Mouse (Mus musculus) ES-E14 (cell line): Measurements from ENCODE around the gene Efcab2. TPM values are rescaled to one million over a fixed set of nuclear protein-coding genes. Genes with fewer than 3 reads are reported as not detected.

ENCODE experiments used
- DNase-seq: peaks from one replicate; pipeline ENCODE4 v3.0.0-alpha.2; 2013; ENCODE audit warnings: low read depth, low spot score
- H3K27ac ChIP-seq: 2 replicates; pipeline ENCODE4 v1.5.1; 2012; ENCODE audit warnings: low read depth, mild to moderate bottlenecking, low read length, moderate library complexity, mixed read lengths; ENCODE audit not compliant: poor library complexity, insufficient read depth, severe bottlenecking
- H3K36me3 ChIP-seq: 2 replicates; pipeline ENCODE4 v1.6.1; 2012; ENCODE audit warnings: mild to moderate bottlenecking, low read length, moderate library complexity, mixed read lengths; ENCODE audit not compliant: control insufficient read depth, poor library complexity, insufficient read depth, severe bottlenecking
- H3K4me1 ChIP-seq, 2 experiments: fragments of 150-350 bp in 1 of 2; sonication (generic) in 1 of 2; 2 replicates each; pipeline ENCODE4 v1.6.1; 2012; ENCODE audit warnings: low read length in 2 of 2, mild to moderate bottlenecking in 1 of 2, mixed read lengths in 1 of 2; ENCODE audit not compliant: control insufficient read depth in 2 of 2, insufficient read depth in 2 of 2, poor library complexity in 1 of 2
- H3K4me3 ChIP-seq, 2 experiments: fragments of 150-350 bp in 1 of 2; sonication (generic) in 1 of 2; 2 replicates each; pipeline ENCODE4 v1.5.1; 2012; ENCODE audit warnings: low read length in 2 of 2, low read depth in 1 of 2, mild to moderate bottlenecking in 1 of 2, mixed read lengths in 1 of 2; ENCODE audit not compliant: insufficient read depth in 1 of 2, poor library complexity in 1 of 2, severe bottlenecking in 1 of 2
- H3K9ac ChIP-seq: 2 replicates; pipeline ENCODE4 v1.6.1; 2012; ENCODE audit warnings: low read depth, mild to moderate bottlenecking, low read length, mixed read lengths; ENCODE audit not compliant: poor library complexity, insufficient read depth, severe bottlenecking
- H3K9me3 ChIP-seq: fragments of 150-350 bp; sonication (generic); 2 replicates; pipeline ENCODE4 v1.6.1; 2012; ENCODE audit warnings: low read depth, mild to moderate bottlenecking, low read length; ENCODE audit not compliant: control insufficient read depth, insufficient read depth
- CHD2 ChIP-seq: IDR thresholded peaks from 2 replicates; pipeline ENCODE4 v1.6.1; 2014; ENCODE audit warnings: mild to moderate bottlenecking, low read depth, low read length, inconsistent platforms
- HCFC1 ChIP-seq: IDR thresholded peaks from 2 replicates; pipeline ENCODE4 v1.6.1; 2012; ENCODE audit warnings: low read length, inconsistent platforms, borderline replicate concordance; ENCODE audit not compliant: insufficient read depth
- MAFK ChIP-seq: IDR thresholded peaks from 2 replicates; pipeline ENCODE4 v1.6.1; 2014; ENCODE audit warnings: mild to moderate bottlenecking, low read depth, low read length, inconsistent platforms; ENCODE audit not compliant: insufficient read depth
- ZC3H11A ChIP-seq: IDR thresholded peaks from 2 replicates; pipeline ENCODE4 v1.6.1; 2012; ENCODE audit warnings: low read depth, mild to moderate bottlenecking, inconsistent platforms, low read length, borderline replicate concordance
- ZNF384 ChIP-seq: IDR thresholded peaks from 2 replicates; pipeline ENCODE4 v1.6.1; 2012; ENCODE audit warnings: low read depth, low read length, inconsistent platforms
- in situ Hi-C, 2 experiments: fragments of 600-800 bp; cut with MboI; formaldehyde crosslinking; loops; one replicate each; pipeline ENCODE4 v1.15.1; 2025; ENCODE audit warnings: low sequenced_read_pairs in 2 of 2, inconsistent platforms in 1 of 2; ENCODE audit not compliant: unreplicated experiment in 2 of 2
- total RNA-seq: library from RNA; depleted of rRNA; stranded (reverse); fragments of 300-350 nt; gene quantifications from 2 replicates; pipeline ENCODE4 v1.2.3, GENCODE M21; 2012

Efcab2 gene
- total RNA-seq, 1 experiment = 1.8 TPM

- in situ Hi-C loops = no loop called here
- H3K4me3 ChIP-seq = no peak overlapping the region
These were observed 41.2 kb downstream of the Efcab2 start for GRCm38 (mm10) chr1:178447036-178447435.

GRCm38 (mm10) chr1:178448271-178448744, 42.4 kb downstream of the Efcab2 start:
- in situ Hi-C loops = no loop called here
- H3K9ac ChIP-seq = no peak overlapping the region
- no peaks in the 10 kb centered on the region for H3K9me3 ChIP-seq
- H3K4me3 ChIP-seq = no peak overlapping the region
- no peak for DNase-seq
- H3K36me3 ChIP-seq = no peaks in the 10 kb centered on the region
- no peak overlapping the region for H3K27ac ChIP-seq
- no peaks in the 10 kb centered on the region for H3K4me1 ChIP-seq
- no peak for TF ChIP-seq ZC3H11A
- no peak for TF ChIP-seq CHD2
- TF ChIP-seq HCFC1 = no peak
- no peak for TF ChIP-seq ZNF384
- TF ChIP-seq MAFK = no peak

More at GRCm38 (mm10) chr1:178447036-178447435, 41.2 kb downstream of the Efcab2 start:
- TF ChIP-seq CHD2 (no peak), MAFK (no peak), ZC3H11A (no peak), HCFC1 (no peak), ZNF384 (no peak)
- no peak for DNase-seq
- H3K9ac ChIP-seq = no peak overlapping the region
- H3K9me3 ChIP-seq = no peaks in the 10 kb centered on the region
- no peak overlapping the region for H3K27ac ChIP-seq
- no peaks in the 10 kb centered on the region for H3K36me3 ChIP-seq
- H3K4me1 ChIP-seq = no peaks in the 10 kb centered on the region

- Histone ChIP-seq H3K4me1 (no peaks in the 10 kb centered on the region), H3K9me3 (no peaks in the 10 kb centered on the region), H3K9ac (no peak overlapping the region), H3K4me3 (no peak overlapping the region), H3K27ac (no peak overlapping the region), H3K36me3 (no peaks in the 10 kb centered on the region)
- DNase-seq = peak; percentile 76
- TF ChIP-seq HCFC1 (no peak), ZC3H11A (peak; percentile 80; the same call in 1 of the 2 replicates), MAFK (no peak)
- in situ Hi-C loops = no loop called here
These were observed 43.3 kb downstream of the Efcab2 start for GRCm38 (mm10) chr1:178449172-178449571.

- Histone ChIP-seq H3K4me1 (no peaks in the 10 kb centered on the region), H3K27ac (no peak overlapping the region), H3K9me3 (no peaks in the 10 kb centered on the region), H3K9ac (no peak overlapping the region), H3K4me3 (no peak overlapping the region), H3K36me3 (no peaks in the 10 kb centered on the region)
- no peak for TF ChIP-seq MAFK
- TF ChIP-seq HCFC1 = no peak
- no peak for TF ChIP-seq ZC3H11A
- TF ChIP-seq CHD2 = no peak
- TF ChIP-seq ZNF384 = no peak
- DNase-seq = no peak
- in situ Hi-C loops = loop anchor here (10.0 to 25.0 kb wide), 3 partner anchors 145 to 288 kb away; no protein-coding TSS in a partner anchor
These were observed 44.0 kb downstream of the Efcab2 start for GRCm38 (mm10) chr1:178449933-178450332.

GRCm38 (mm10) chr1:178454125-178454524, 48.2 kb downstream of the Efcab2 start:
- TF ChIP-seq ZC3H11A = no peak
- no peak for TF ChIP-seq CHD2
- TF ChIP-seq MAFK = no peak
- no peak for TF ChIP-seq HCFC1
- no peak for TF ChIP-seq ZNF384
- Histone ChIP-seq H3K4me1 (no peaks in the 10 kb centered on the region), H3K9me3 (no peaks in the 10 kb centered on the region), H3K4me3 (no peak overlapping the region), H3K9ac (no peak overlapping the region), H3K27ac (no peak overlapping the region), H3K36me3 (no peaks in the 10 kb centered on the region)
- in situ Hi-C loops = loop anchor here (10.0 to 25.0 kb wide), 3 partner anchors 149 to 292 kb away; no protein-coding TSS in a partner anchor
- DNase-seq = no peak
